Mouse (Mus musculus) limb, embryonic 14.5 days (tissue): ENCODE results near the gene Zic5. TPM values are rescaled to one million over a fixed set of nuclear protein-coding genes. Genes with fewer than 3 reads are reported as not detected.

Experiments used
- ATAC-seq: fragments of 200-750 bp; cut with Nextera tagmentation; 2 replicates; pipeline ENCODE4 v1.8.0; 2017; ENCODE audit warnings: low read depth, moderate number of reproducible peaks, moderate TSS enrichment; ENCODE audit not compliant: low FRiP score
- DNase-seq: peaks from one replicate; pipeline ENCODE4 v3.0.0-alpha.2; 2015; ENCODE audit warnings: low spot score
- H3K27ac ChIP-seq: fragments of 300-500 bp; sonication (generic); replicated peaks from 2 replicates; pipeline ENCODE4 v1.5.1; 2014; ENCODE audit warnings: low read depth, mild to moderate bottlenecking, low read length, moderate library complexity, mixed read lengths
- H3K27me3 ChIP-seq: fragments of 300-500 bp; sonication (generic); 2 replicates; pipeline ENCODE4 v1.6.1; 2014; ENCODE audit warnings: low read length, mixed read lengths; ENCODE audit not compliant: control insufficient read depth, insufficient read depth
- H3K36me3 ChIP-seq: fragments of 300-500 bp; sonication (generic); 2 replicates; pipeline ENCODE4 v1.6.1; 2014; ENCODE audit warnings: mild to moderate bottlenecking, low read length, moderate library complexity, mixed read lengths; ENCODE audit not compliant: control insufficient read depth, insufficient read depth
- H3K4me1 ChIP-seq: fragments of 300-500 bp; sonication (generic); 2 replicates; pipeline ENCODE4 v1.6.1; 2014; ENCODE audit warnings: antibody characterized with exemption, low read length, mixed read lengths; ENCODE audit not compliant: control insufficient read depth, insufficient read depth
- H3K4me2 ChIP-seq: fragments of 300-500 bp; sonication (generic); replicated peaks from 2 replicates; pipeline ENCODE4 v1.6.1; 2014; ENCODE audit warnings: low read depth, mild to moderate bottlenecking, low read length, moderate library complexity; ENCODE audit not compliant: severe bottlenecking
- H3K4me3 ChIP-seq: fragments of 300-500 bp; sonication (generic); replicated peaks from 2 replicates; pipeline ENCODE4 v1.5.1; 2014; ENCODE audit warnings: low read length
- H3K9ac ChIP-seq: fragments of 300-500 bp; sonication (generic); 2 replicates; pipeline ENCODE4 v1.6.1; 2014; ENCODE audit warnings: mild to moderate bottlenecking, low read depth, low read length, moderate library complexity; ENCODE audit not compliant: severe bottlenecking
- H3K9me3 ChIP-seq: fragments of 300-500 bp; sonication (generic); 2 replicates; pipeline ENCODE4 v1.6.1; 2016; ENCODE audit warnings: low read length; ENCODE audit not compliant: control insufficient read depth
- POLR2A ChIP-seq: fragments of 200-500 bp; IDR thresholded peaks from 2 replicates; pipeline ENCODE4 v1.8.0; 2012; ENCODE audit warnings: inconsistent platforms, mild to moderate bottlenecking, moderate library complexity, borderline replicate concordance; ENCODE audit not compliant: insufficient read depth, insufficient read length; ENCODE audit errors: extremely low read depth
- WGBS: fragments of 180-500 bp; shearing (Covaris S2); extraction: QIAGEN DNeasy Blood & Tissue Kit; methylation state at CpG from one replicate; pipeline ENCODE4 v1.1.7; 2014; 5-methylcytosine and 5-hydroxymethylcytosine counted together
- polyA plus RNA-seq, 2 experiments: library from polyadenylated mRNA; depleted of rRNA in 1 of 2; stranded (reverse) in 1 of 2; unstranded in 1 of 2; fragments of >200 nt; fragmentation: Nextera tagmentation in 1 of 2; extraction: Ambion mirVana in 1 of 2; gene quantifications; 2 replicates each; pipeline versions ENCODE4 v1.2.1 to v1.2.3; 2012 to 2014

Gene Zic5
- polyA plus RNA-seq, 2 experiments, result 0.47 to 0.94 TPM

DNA sequence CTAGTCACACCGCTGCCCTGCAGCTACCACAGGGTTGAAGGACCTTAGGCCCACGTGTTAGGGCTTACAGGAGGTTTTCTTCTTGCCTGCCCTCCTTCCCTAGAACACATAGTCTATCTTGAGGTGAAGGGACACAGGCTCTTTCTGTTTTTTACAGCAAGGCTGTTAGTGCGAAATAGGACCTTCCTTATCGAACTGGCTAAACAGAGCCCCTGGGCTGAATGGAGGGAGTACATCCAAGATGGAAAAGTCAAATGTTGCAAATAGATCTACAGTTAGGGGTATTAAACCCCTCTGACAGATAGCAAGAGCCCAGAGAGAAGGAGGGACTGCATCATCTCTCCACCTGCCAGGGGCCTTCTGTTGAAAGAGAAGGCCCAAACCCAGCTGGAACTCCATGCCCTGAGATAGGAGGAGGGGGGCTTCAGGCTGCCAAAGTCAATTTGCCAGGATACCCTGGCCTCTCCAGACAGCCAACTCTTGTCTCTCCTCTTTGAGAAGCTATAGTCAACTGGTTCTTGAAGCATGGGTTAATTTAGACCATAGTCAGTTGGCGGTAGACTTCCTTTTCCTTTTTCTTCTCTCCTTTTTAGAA lies 13.8 kb downstream of the Zic5 start:
- Histone ChIP-seq H3K4me1 (peaks cover 15% of the 10 kb centered on the region), H3K4me2 (peak overlapping the region; percentile 62), H3K9ac (no peak overlapping the region), H3K4me3 (no peak overlapping the region), H3K36me3 (no peaks in the 10 kb centered on the region), H3K27me3 (peaks cover 80% of the 10 kb centered on the region), H3K9me3 (no peaks in the 10 kb centered on the region), H3K27ac (no peak overlapping the region)
- ATAC-seq (no peak), DNase-seq (no peak)
- 59% methylated on average over 5 of the region's 5 CpGs for WGBS
- TF ChIP-seq POLR2A, result no peak

DNA sequence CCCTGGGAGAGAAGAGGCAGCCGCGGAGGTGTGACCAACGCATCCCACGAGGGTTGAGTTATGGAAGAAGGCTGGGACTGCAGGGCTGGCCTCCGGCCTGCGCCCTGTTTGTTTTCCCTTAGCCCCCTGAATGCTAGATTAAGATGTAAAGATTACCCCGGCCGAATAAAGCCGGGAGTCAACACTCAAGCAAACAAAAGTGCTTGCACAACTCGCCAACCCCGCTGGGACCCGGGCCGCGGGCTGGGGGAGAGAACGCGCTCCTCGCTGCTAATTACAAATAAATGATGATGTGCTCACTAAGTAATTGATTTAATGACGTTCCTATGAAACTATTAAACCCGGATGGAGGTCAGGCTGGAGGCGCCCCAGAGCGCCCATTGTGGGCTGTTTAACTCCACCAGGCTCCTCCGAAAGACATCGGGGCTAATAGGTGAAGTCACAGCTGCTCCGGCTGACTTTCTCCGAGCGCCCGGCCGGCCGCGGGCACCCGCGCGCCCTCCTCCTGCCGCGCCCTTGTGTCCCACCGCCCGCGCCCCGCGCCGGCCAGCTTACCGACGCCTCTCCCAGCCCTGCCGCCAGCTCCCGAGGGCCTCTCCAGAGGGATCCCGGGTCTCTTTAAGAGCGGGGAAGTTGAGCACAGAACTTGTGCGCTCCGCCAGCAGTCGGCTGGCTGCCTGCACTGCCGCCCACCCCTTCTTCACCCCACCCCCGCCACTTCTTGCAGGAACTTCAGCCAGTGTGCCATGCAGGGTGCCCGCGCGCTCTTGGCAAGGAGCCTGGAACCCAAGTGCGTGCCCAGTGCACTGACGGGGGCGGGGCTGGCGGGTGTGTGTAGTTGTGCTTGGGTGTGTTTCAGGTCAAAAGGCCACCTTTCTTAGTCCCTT lies 14.7 kb downstream of the Zic5 start, which contains the start of gene Gm5089:
Gm5089 (minus strand) TSS at position 620 of the 887 bp plus-strand sequence.
- WGBS, result 1% methylated on average over 55 of the region's 59 CpGs
- DNase-seq, result no peak
- no peaks in the 10 kb centered on the region for H3K36me3 ChIP-seq
- H3K27ac ChIP-seq, result no peak within 1 kb of the TSS
- peak within 1 kb of the TSS; percentile 35 for H3K4me3 ChIP-seq
- peak within 1 kb of the TSS; percentile 26 for H3K9ac ChIP-seq
- peaks cover 15% of the 10 kb centered on the region for H3K4me1 ChIP-seq
- no peaks in the 10 kb centered on the region for H3K9me3 ChIP-seq
- no peak for TF ChIP-seq POLR2A
- peak within 1 kb of the TSS; percentile 62 for H3K4me2 ChIP-seq
- H3K27me3 ChIP-seq, result peaks cover 89% of the 10 kb centered on the region
- no peak for ATAC-seq

DNA sequence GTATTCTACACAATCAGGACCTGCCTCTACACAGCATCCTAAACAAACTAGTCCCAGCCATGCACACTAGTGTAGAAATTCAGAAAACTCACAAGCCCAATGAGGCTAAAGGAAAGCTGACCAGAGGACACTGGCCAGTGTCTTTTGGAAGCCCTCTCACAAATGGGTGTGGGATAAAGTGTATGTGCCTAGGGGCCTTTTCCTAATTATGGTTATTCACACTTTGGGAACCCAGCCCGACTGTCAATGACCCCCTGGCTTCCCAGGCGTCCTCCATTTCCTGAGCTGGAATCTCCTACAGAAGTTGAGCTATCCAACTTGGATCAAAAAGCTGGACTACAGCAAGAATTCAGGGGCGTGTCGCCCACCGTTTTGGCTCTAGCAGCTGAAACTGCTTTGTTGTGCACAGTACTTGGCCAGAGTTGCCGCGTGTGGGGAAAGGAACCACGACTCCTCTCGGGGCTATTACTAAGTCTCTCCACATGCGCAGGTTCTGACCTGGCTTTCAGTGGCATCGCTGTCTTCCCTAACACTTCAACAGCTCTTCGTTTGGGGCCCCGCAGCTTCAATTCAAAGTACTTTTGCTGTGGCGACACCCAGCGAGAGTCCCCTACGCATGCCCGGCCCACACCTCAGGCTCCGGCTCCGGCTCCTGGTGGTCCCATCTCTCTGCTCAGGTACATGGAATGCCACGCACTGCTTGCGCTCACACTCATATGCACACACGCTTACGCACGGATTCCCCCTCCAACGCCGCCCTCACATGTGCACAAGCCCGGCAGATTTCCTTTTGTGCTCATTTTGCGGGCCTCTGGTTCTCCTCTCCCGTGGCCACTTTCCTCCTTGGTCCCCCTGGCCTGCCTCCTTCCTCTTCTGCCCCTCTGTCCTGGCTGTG lies 15.6 kb downstream of the Zic5 start:
- Histone ChIP-seq H3K27me3 (peaks cover 82% of the 10 kb centered on the region), H3K36me3 (no peaks in the 10 kb centered on the region), H3K27ac (no peak overlapping the region), H3K9me3 (no peaks in the 10 kb centered on the region), H3K4me3 (peak overlapping the region; percentile 35), H3K4me1 (peaks cover 15% of the 10 kb centered on the region), H3K9ac (peak overlapping the region; percentile 26; the same call in 1 of the 2 replicates), H3K4me2 (peak overlapping the region; percentile 62)
- WGBS, result 6% methylated on average over 29 of the region's 29 CpGs
- ATAC-seq (no peak; the same call in 1 of the 2 replicates), DNase-seq (no peak)
- no peak for TF ChIP-seq POLR2A

DNA sequence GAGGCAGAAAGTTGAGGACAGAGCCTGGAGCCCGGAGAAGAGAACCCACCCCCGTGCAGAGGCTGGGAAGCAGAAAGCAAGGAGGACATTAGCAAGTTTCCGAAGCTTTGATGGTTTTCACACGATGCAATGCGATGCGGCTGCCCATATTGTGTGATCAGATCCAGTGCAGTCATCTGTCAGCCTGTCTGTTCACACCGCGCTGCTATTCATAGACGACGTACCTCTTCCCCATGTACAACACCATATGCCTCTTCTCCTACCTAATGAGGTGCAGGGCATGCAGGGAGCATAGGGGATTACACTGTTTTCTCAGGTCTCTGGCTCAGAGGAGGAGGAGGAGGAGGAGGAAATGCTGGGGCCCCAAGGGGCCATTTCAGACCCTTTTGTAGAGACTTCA lies 28.6 kb downstream of the Zic5 start:
- no peaks in the 10 kb centered on the region for H3K4me1 ChIP-seq
- DNase-seq, result no peak
- no peak overlapping the region for H3K9ac ChIP-seq
- H3K27me3 ChIP-seq, result no peaks in the 10 kb centered on the region
- H3K4me2 ChIP-seq, result no peak overlapping the region
- no peak overlapping the region for H3K4me3 ChIP-seq
- WGBS, result 63% methylated on average over 10 of the region's 10 CpGs
- H3K27ac ChIP-seq, result no peak overlapping the region
- H3K9me3 ChIP-seq, result no peaks in the 10 kb centered on the region
- no peak for TF ChIP-seq POLR2A
- no peak for ATAC-seq
- H3K36me3 ChIP-seq, result no peaks in the 10 kb centered on the region

DNA sequence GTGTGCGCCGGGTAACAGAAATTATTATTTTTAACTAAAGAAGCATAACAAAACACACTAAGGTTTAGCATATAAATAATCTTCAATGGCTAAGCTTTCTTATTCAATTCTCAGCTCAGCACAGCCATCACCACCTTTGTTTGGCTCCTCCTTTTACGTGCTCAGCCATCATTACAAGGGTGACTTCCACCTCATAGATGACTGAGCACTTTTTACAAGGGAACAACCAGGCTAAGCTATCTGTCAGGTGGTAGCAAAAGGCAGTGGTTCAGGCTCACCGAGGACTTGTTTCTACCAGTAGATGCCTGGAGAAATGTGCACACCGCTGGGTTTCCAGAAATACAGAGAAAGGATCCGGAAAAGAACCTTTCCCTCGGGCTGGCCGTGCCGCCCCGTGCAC lies 31.4 kb downstream of the Zic5 start:
- Histone ChIP-seq H3K27ac (no peak overlapping the region), H3K4me2 (no peak overlapping the region), H3K36me3 (no peaks in the 10 kb centered on the region), H3K27me3 (no peaks in the 10 kb centered on the region), H3K9me3 (no peaks in the 10 kb centered on the region), H3K4me1 (no peaks in the 10 kb centered on the region), H3K4me3 (no peak overlapping the region), H3K9ac (no peak overlapping the region)
- no peak for DNase-seq
- no peak for TF ChIP-seq POLR2A
- ATAC-seq, result no peak
- 81% methylated on average over 10 of the region's 10 CpGs for WGBS
